Mouse (Mus musculus): Measurements from ENCODE around the gene Mettl7a3. TPM values are rescaled to one million over a fixed set of nuclear protein-coding genes. Genes with fewer than 3 reads are reported as not detected.
"Not testable (repeated sequence)": the region's sequence is repeated elsewhere in the genome, so short reads cannot be mapped to it uniquely, and the experiment has no call there.

Gene Mettl7a3
- not detected in 2 replicates for polyA plus RNA-seq (2015; fragmentation: Nextera tagmentation; extraction: Ambion mirVana)

DNA sequence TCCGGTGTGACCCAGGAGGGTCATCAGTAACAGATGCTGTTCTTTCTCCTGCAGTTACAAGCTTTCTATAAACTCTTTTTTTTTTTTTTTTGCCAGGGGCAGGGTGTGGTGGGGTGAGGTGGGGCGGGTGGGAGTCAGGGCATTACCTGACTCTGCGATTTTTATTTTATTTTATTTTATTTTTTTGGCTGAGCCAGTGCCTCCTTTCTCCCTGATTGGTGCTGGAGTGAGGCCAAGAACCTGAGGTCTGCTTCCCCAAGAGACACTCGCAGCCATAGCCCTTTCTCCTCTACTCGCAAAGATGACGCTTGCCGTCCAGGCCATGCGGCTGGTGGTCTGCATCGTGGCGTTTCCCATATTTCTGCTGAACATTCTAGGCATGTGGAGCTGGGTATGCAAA, at the start of gene Mettl7a3:
Mettl7a3 (plus strand) TSS at position 301 of the 400 bp plus-strand sequence.
- H3K9ac ChIP-seq: no peak within 1 kb of the TSS
- H3K27me3 ChIP-seq (replicated peaks): no peaks in the 10 kb centered on the region
- no peaks in the 10 kb centered on the region for H3K36me3 ChIP-seq
- no peaks in the 10 kb centered on the region for H3K9me3 ChIP-seq
- ATAC-seq (ENCODE audit: insufficient read depth, low FRiP score, low read depth): no peak
- no peak within 1 kb of the TSS for H3K27ac ChIP-seq
- WGBS: 77% methylated on average over 10 of the region's 10 CpGs
- no peak within 1 kb of the TSS for H3K4me2 ChIP-seq
- H3K4me1 ChIP-seq: no peaks in the 10 kb centered on the region
- H3K4me3 ChIP-seq (replicated peaks): no peak within 1 kb of the TSS

DNA sequence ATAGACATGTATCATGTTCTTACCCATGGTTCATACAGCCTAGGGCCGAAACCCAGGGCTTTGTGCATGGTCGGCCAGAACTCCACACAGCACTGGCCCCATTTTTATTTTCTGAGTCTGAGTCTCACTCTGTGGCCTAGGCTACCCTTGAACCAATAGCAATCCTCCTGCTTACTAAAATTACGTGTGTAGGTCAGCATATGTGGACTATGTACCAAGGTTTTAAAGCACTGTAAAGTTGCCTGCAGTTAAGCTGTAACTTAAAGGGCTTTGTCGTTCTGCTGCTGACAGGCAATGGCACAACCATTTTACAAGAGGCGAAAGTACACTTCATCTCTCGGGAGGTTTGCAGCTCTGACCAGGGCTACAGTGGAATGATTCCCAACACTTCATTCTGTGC, 45.7 kb upstream of the Mettl7a3 start:
- no peak overlapping the region for H3K9ac ChIP-seq
- H3K27ac ChIP-seq: no peak overlapping the region
- H3K4me1 ChIP-seq: no peaks in the 10 kb centered on the region
- no peak overlapping the region for H3K4me2 ChIP-seq
- no peak overlapping the region for H3K4me3 ChIP-seq (replicated peaks)
- no peak for ATAC-seq (ENCODE audit: insufficient read depth, low FRiP score, low read depth)
- no peaks in the 10 kb centered on the region for H3K27me3 ChIP-seq (replicated peaks)
- no peaks in the 10 kb centered on the region for H3K36me3 ChIP-seq
- H3K9me3 ChIP-seq: no peaks in the 10 kb centered on the region
- 90% methylated on average over 6 of the region's 6 CpGs for WGBS

DNA sequence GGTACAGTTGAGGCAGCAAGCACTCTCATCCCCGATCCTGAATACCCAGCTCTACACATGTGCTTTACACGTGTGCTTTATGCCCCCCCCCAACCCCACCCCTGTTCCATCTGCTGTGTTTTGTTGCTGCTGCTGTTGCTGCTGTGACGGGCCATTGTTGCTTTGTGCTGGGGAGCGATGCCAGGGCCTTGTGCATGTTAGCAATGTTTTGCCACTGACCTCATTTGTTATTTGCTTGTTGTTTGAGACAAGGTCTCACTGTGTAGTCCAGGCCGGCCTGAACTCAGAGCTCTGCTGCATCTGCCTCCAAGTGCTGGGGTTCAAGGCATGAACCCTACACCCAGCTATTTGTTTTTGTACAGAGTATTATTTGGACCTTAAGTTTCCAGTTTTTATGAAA, 43.9 kb upstream of the Mettl7a3 start:
- no peak overlapping the region for H3K27ac ChIP-seq
- WGBS: 79% methylated on average over 5 of the region's 5 CpGs
- no peaks in the 10 kb centered on the region for H3K9me3 ChIP-seq

DNA sequence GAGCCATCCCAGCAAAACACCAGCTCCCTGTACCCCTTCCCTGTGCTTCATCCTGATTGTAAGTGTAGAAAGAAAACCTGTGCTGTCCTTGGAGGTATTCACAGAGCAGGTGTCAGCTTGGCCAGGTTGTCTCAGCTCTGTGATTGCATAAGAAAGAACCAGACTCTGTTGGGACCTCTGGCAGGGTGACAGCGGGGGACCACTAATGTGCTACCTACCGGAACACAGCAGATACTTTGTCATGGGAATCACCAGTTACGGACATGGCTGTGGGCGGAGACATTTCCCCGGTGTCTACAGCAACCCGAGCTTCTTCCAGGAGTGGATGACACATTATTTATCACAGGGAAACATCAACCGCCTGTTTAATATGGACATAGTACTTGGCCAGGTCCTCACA, 42.4 kb upstream of the Mettl7a3 start:
- WGBS: 44% methylated on average over 7 of the region's 7 CpGs
- no peak for ATAC-seq (ENCODE audit: insufficient read depth, low FRiP score, low read depth)

More for the DNA sequence above, 43.9 kb upstream of the Mettl7a3 start:
- ATAC-seq (ENCODE audit: insufficient read depth, low FRiP score, low read depth): no peak
- H3K4me2 ChIP-seq: no peak overlapping the region
- no peaks in the 10 kb centered on the region for H3K4me1 ChIP-seq
- no peaks in the 10 kb centered on the region for H3K36me3 ChIP-seq
- H3K4me3 ChIP-seq (replicated peaks): no peak overlapping the region
- no peaks in the 10 kb centered on the region for H3K27me3 ChIP-seq (replicated peaks)
- no peak overlapping the region for H3K9ac ChIP-seq

DNA sequence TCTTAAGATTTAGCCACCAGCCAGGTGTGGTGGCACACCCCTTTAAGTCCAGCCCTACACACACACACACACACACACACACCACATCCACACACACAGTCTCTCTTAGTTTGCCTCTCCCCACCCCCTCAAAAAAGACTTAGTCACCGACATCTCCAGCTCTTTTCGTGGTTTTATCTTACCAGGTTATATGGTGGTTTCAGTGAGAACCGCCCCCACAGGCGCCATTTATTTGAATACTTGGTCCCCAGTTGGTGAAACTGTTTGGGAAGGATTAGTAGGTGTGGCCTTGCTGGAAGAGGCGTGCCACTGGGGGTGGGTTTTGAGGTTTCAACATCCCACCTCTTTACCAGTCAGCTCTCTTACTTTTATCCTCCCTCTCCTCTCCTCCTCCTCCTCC, 36.9 kb upstream of the Mettl7a3 start:
- Histone ChIP-seq H3K9ac (no peak overlapping the region), H3K4me3 (replicated peaks) (no peak overlapping the region), H3K4me2 (no peak overlapping the region), H3K9me3 (no peaks in the 10 kb centered on the region), H3K27me3 (replicated peaks) (no peaks in the 10 kb centered on the region), H3K27ac (no peak overlapping the region), H3K36me3 (no peaks in the 10 kb centered on the region), H3K4me1 (no peaks in the 10 kb centered on the region)
- WGBS: 86% methylated on average over 5 of the region's 5 CpGs
- ATAC-seq (ENCODE audit: insufficient read depth, low FRiP score, low read depth): no peak

More for the DNA sequence above, 42.4 kb upstream of the Mettl7a3 start:
- H3K4me2 ChIP-seq: no peak overlapping the region
- H3K9ac ChIP-seq: no peak overlapping the region
- no peaks in the 10 kb centered on the region for H3K27me3 ChIP-seq (replicated peaks)
- H3K4me3 ChIP-seq (replicated peaks): no peak overlapping the region
- H3K9me3 ChIP-seq: no peaks in the 10 kb centered on the region
- H3K36me3 ChIP-seq: no peaks in the 10 kb centered on the region
- no peaks in the 10 kb centered on the region for H3K4me1 ChIP-seq
- no peak overlapping the region for H3K27ac ChIP-seq

DNA sequence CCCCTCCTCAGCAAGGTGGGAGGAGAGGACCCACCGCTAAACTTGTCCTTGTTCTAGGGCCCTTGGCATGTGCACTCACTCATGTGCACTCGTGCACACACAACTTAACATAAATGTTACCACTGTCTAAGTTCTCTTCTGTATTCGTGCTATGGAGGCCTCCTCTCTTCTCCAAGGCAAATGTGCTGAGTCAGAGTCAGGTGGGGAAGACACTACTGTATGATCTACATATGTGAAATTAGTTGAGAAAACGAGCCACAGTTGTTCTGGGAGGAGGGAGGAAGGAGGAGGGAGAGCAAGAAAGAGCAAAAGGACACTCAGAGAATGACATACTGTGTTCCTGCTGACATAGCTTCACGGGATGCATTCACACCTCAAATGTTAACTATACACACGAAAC, 34.2 kb upstream of the Mettl7a3 start:
- Histone ChIP-seq H3K27ac (no peak overlapping the region), H3K9me3 (no peaks in the 10 kb centered on the region), H3K4me1 (no peaks in the 10 kb centered on the region), H3K9ac (no peak overlapping the region), H3K4me3 (replicated peaks) (no peak overlapping the region), H3K4me2 (no peak overlapping the region), H3K27me3 (replicated peaks) (no peaks in the 10 kb centered on the region), H3K36me3 (no peaks in the 10 kb centered on the region)
- ATAC-seq (ENCODE audit: insufficient read depth, low FRiP score, low read depth): no peak
- 68% methylated on average over 6 of the region's 6 CpGs for WGBS

DNA sequence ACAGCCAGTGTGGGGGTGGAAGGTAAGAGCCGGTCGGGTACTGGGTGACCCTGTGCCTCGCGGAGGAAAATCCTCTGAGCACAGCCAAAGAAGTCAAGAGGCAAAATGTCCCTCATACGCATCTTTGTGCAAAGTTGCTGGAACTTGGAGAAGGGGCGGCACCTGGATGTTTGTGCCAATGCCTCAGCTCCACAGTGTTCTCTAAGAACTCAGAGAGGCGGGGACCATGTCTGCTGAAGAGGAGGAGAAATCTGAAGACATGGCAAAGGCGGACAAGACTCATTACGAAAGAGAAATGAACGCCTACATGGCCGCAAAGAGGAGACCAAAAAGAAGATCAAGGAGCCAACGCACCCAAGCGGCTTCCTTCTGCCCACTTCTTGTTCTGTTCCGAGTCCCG, 33.2 kb upstream of the Mettl7a3 start:
- H3K9ac ChIP-seq: no peak overlapping the region
- H3K4me3 ChIP-seq (replicated peaks): no peak overlapping the region
- H3K9me3 ChIP-seq: no peaks in the 10 kb centered on the region
- no peak for ATAC-seq (ENCODE audit: insufficient read depth, low FRiP score, low read depth)
- H3K4me2 ChIP-seq: no peak overlapping the region
- no peaks in the 10 kb centered on the region for H3K27me3 ChIP-seq (replicated peaks)
- H3K27ac ChIP-seq: no peak overlapping the region
- 85% methylated on average over 15 of the region's 15 CpGs for WGBS
- H3K4me1 ChIP-seq: 0 out of 2 replicates have a peak, but pooled peaks cover 3% of the 10 kb centered on the region
- no peaks in the 10 kb centered on the region for H3K36me3 ChIP-seq

DNA sequence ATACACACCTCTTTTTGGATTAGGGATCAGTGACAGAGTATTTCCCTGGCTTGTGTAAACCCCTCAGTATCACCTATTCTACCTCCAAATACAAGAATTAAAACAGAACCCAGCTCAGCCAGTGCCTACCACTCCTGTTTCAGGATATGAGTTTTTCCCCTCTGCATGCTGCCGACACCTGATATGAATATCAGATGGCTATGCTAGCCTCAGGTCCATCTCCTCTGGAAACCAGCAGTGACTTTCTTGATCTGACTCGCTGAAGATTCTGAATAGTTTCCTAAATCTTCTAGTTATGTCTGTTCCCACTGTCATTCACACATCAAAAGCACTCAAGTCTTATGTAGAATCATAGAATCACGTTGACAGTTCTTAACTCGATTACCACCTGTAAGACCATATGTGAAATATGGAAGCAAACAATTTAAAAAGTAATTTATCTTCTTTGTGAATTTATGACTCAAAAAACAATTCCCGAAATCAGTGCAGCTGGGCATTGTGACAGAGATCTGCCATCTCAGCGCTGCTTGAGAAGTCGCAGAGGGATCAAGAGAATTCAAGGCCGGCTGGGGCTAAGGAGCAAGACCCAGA, 31.2 kb upstream of the Mettl7a3 start:
- Histone ChIP-seq H3K9ac (no peak overlapping the region), H3K4me2 (peak overlapping the region; percentile 78), H3K4me3 (replicated peaks) (peak overlapping the region; percentile 57; the same call in 1 of the 2 replicates), H3K9me3 (no peaks in the 10 kb centered on the region), H3K36me3 (no peaks in the 10 kb centered on the region), H3K27me3 (replicated peaks) (no peaks in the 10 kb centered on the region), H3K27ac (peak overlapping the region; percentile 91; the same call in 1 of the 2 replicates), H3K4me1 (0 out of 2 replicates have a peak, but pooled peaks cover 3% of the 10 kb centered on the region)
- 39% methylated on average over 8 of the region's 8 CpGs for WGBS
- no peak for ATAC-seq (ENCODE audit: insufficient read depth, low FRiP score, low read depth)

DNA sequence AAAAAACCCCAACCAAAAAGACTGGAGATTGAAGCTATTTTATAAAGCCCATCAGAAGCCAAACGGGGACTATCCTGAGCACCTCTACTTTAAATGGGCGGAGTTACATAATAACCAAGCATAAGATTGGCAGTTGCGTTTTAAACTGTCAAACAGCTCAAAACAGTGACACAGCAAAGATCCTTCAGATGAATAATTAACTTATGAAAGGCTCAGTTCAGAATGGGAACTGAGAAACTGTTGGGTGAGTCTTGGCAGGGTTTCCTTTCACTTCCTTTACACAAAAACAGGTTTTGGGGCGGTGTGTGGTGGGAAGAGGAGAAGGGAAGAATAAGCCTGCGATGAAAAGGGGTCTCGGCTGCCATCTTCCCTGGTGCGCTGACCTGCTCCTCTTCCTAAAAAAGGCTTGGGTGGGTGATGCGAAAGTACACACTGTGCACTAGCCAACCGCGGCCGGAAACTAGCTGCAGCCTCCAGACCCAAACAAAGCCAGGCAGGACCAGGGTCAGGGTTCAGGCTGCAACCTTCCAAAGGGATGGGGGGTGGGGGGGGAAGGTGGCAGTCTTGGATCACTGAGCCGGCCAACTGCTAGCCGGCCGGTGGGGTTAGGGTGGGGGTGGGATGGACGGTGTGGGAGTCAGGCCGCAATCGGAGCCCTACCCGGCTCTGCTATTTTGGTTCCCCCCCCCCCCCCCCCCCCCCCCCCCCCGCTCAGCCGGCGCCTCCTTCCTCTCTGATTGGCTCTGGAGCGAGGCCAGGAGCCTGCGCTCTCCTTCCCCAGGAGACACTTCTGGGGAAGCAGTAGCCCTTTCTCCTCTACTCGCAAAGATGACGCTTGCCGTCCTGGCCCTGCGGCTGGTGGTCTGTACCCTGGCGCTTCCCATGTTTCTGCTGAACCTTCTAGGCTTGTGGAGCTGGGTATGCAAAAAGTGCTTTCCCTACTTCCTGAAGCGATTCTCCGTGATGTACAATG, 30.4 kb upstream of the Mettl7a3 start, which contains the start of gene Mettl7a1:
Mettl7a1 (plus strand) TSS at position 122 of the 973 bp plus-strand sequence.
- WGBS: 2% methylated on average over 21 of the region's 30 CpGs
- H3K27ac ChIP-seq: peak within 1 kb of the TSS; percentile 91
- peak within 1 kb of the TSS; percentile 23; the same call in 1 of the 2 replicates for H3K9ac ChIP-seq
- H3K27me3 ChIP-seq (replicated peaks): no peaks in the 10 kb centered on the region
- peak within 1 kb of the TSS; percentile 57 for H3K4me3 ChIP-seq (replicated peaks)
- peak; percentile 72 for ATAC-seq (ENCODE audit: insufficient read depth, low FRiP score, low read depth)
- peak within 1 kb of the TSS; percentile 78 for H3K4me2 ChIP-seq
- 0 out of 2 replicates have a peak, but pooled peaks cover 3% of the 10 kb centered on the region for H3K4me1 ChIP-seq
- H3K9me3 ChIP-seq: no peaks in the 10 kb centered on the region
- no peaks in the 10 kb centered on the region for H3K36me3 ChIP-seq

DNA sequence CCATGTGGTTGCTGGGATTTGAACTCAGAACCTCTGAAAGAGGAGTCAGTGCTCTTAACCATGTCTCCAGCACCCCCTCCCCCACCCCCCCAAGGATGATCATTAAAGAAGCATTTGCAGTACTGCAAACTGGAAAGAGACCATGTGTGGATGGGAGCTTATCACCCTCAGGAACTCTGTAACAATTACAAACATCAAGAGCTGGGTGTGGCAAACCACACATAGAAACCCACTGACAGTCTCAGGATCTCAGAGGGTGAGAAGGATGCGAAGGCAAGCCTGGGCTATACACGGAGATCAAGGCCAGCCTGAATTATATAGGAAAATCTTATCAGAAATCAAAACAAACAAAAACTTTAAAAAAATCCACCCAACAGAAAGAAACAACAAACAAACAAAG, 28.5 kb upstream of the Mettl7a3 start:
- 73% methylated on average over 2 of the region's 2 CpGs for WGBS
- 0 out of 2 replicates have a peak, but pooled peaks cover 3% of the 10 kb centered on the region for H3K4me1 ChIP-seq
- no peak overlapping the region for H3K27ac ChIP-seq
- no peak for ATAC-seq (ENCODE audit: insufficient read depth, low FRiP score, low read depth)
- H3K36me3 ChIP-seq: no peaks in the 10 kb centered on the region
- H3K9me3 ChIP-seq: no peaks in the 10 kb centered on the region
- no peak overlapping the region for H3K9ac ChIP-seq
- no peak overlapping the region for H3K4me3 ChIP-seq (replicated peaks)
- H3K4me2 ChIP-seq: peak overlapping the region; percentile 78; the same call in 1 of the 2 replicates
- H3K27me3 ChIP-seq (replicated peaks): no peaks in the 10 kb centered on the region

DNA sequence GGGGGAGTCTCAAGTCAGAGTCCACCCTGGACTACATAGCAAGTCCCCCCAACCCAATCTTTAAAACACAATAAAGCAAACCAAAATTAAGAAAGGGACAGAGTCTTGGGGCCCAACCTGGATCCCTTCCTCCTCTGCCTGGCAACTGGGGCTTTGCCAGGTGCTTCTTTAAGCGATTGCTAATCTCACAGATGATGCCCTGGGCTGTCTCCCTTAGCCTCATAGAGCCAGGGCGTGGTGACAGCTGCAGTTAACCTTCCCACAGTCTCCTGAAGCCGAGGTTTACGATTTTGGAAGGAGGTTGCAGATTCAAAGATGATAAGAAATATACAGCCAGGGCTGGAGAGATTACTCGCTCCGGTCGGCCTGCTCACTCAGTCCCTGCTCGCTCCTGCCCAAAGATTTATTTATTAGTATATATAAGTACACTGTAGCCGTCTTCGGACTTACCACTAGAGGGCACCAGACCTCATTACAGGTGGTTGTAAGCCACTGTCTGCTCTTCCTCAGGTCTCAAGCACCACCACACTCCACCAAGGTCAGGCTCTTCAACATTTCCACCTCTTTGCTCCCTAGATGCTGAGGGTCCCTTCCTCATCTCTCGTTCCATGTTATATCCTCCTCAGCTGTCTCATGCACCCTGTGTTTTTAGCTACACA, 27.2 kb upstream of the Mettl7a3 start:
- 40% methylated on average over 11 of the region's 11 CpGs for WGBS
- H3K27ac ChIP-seq; H3K9ac ChIP-seq; H3K9me3 ChIP-seq; H3K4me2 ChIP-seq; H3K27me3 ChIP-seq (replicated peaks); H3K36me3 ChIP-seq; H3K4me1 ChIP-seq; H3K4me3 ChIP-seq (replicated peaks): not testable (repeated sequence)
- ATAC-seq (ENCODE audit: insufficient read depth, low FRiP score, low read depth): 0 out of 2 replicates have a peak, but pooled peaks have one; percentile 45
